Mouse (Mus musculus): ENCODE measurements at regions not wholly inside any gene's neighbourhood (a gene's known extent, or its start where the extent isn't known, plus 50 kb on each side); places are given as distances from the start of the nearest gene placed in this dataset.
A peak's percentile ranks its signal among the peaks of the same experiment; 100 is the strongest.

DNA sequence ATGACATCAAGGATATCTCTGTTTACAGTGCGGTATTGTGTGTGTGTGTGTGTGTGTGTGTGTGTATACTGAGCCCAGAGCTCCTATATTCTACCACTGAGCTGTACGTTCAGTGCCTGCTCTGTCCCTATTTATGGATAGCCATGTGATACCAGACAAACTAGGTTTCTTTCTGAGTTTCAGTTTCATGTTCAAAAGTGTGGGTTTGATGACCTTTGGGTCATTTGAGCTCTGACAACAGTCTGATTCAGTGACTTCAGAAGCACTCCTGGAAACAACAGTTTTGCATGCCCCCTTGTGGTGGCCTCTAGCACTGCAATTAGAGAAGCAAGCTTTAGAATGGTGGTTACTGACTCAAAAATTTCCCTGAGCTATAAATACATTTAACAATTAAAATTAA, 50.9 kb upstream of the Tent2 start:
- H3K4me3 ChIP-seq (ENCODE audit: insufficient read depth in 1 of 2, low read depth in 1 of 2, low read length in 2 of 2, poor library complexity in 1 of 2, severe bottlenecking in 1 of 2): no peak overlapping the region
- peak; percentile 59 for DNase-seq (ENCODE audit: low read depth, low spot score)
- H3K27ac ChIP-seq (ENCODE audit: insufficient read depth, low read depth, low read length, poor library complexity, severe bottlenecking): no peak overlapping the region
- H3K4me1 ChIP-seq (ENCODE audit: control insufficient read depth in 2 of 2, insufficient read depth in 2 of 2, low read length in 2 of 2, poor library complexity in 1 of 2): no peaks in the 10 kb centered on the region
- no peaks in the 10 kb centered on the region for H3K9me3 ChIP-seq (ENCODE audit: control insufficient read depth, insufficient read depth, low read depth, low read length)
- TF ChIP-seq ZC3H11A (IDR thresholded peaks at IDR 0.05; ENCODE audit: borderline replicate concordance, low read depth, low read length) (peak; percentile 72; the same call in 1 of the 2 replicates), CHD2 (IDR thresholded peaks at IDR 0.05; ENCODE audit: low read depth, low read length) (no peak)
- no peaks in the 10 kb centered on the region for H3K36me3 ChIP-seq (ENCODE audit: control insufficient read depth, insufficient read depth, low read length, poor library complexity, severe bottlenecking)
- H3K9ac ChIP-seq (ENCODE audit: insufficient read depth, low read depth, low read length, poor library complexity, severe bottlenecking): no peak overlapping the region
- in situ Hi-C loops (cut with MboI; ENCODE audit: low sequenced_read_pairs in 2 of 2, unreplicated experiment in 2 of 2): loop anchor here in 1 of 2 experiments (25.0 kb wide), 1 partner anchor 256 kb away; no protein-coding TSS in a partner anchor

DNA sequence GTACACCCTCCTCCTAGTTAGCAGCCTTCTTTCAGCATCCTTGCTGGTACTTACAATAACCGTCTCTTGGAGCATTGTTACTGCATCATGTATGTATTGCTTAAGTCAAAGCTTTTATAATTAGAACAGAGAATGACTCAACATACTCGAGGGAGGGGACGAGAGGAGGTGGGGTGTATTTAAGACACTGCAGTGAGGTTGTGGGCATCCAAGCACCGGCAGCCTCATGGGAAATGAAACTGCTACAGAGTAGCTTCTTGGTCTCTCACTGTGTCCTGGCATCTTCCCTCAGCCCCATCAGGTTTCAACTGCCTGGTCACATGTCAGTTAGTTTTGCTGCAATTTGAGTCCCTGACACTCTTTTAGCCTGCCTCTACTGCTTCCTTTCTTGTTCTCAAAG, 50.7 kb upstream of the Homer1 start:
- no peaks in the 10 kb centered on the region for H3K4me1 ChIP-seq (ENCODE audit: control insufficient read depth in 2 of 2, insufficient read depth in 2 of 2, low read length in 2 of 2, poor library complexity in 1 of 2)
- no peak for DNase-seq (ENCODE audit: low read depth, low spot score)
- H3K36me3 ChIP-seq (ENCODE audit: control insufficient read depth, insufficient read depth, low read length, poor library complexity, severe bottlenecking): no peaks in the 10 kb centered on the region
- no peak overlapping the region for H3K27ac ChIP-seq (ENCODE audit: insufficient read depth, low read depth, low read length, poor library complexity, severe bottlenecking)
- in situ Hi-C loops (cut with MboI; ENCODE audit: low sequenced_read_pairs in 2 of 2, unreplicated experiment in 2 of 2): loop anchor here in 1 of 2 experiments (25.0 kb wide), 1 partner anchor 261 kb away; no protein-coding TSS in a partner anchor
- no peak for TF ChIP-seq ZC3H11A (IDR thresholded peaks at IDR 0.05; ENCODE audit: borderline replicate concordance, low read depth, low read length)
- no peak for TF ChIP-seq CHD2 (IDR thresholded peaks at IDR 0.05; ENCODE audit: low read depth, low read length)
- no peak for TF ChIP-seq HCFC1 (IDR thresholded peaks at IDR 0.05; ENCODE audit: borderline replicate concordance, insufficient read depth, low read length)
- TF ChIP-seq ZNF384 (IDR thresholded peaks at IDR 0.05; ENCODE audit: low read depth, low read length): no peak
- TF ChIP-seq MAFK (IDR thresholded peaks at IDR 0.05; ENCODE audit: insufficient read depth, low read depth, low read length): no peak
- no peak overlapping the region for H3K4me3 ChIP-seq (ENCODE audit: insufficient read depth in 1 of 2, low read depth in 1 of 2, low read length in 2 of 2, poor library complexity in 1 of 2, severe bottlenecking in 1 of 2)
- H3K9ac ChIP-seq (ENCODE audit: insufficient read depth, low read depth, low read length, poor library complexity, severe bottlenecking): no peak overlapping the region
- H3K9me3 ChIP-seq (ENCODE audit: control insufficient read depth, insufficient read depth, low read depth, low read length): no peaks in the 10 kb centered on the region

All from ES-E14 (cell line).